Comparison of ENCODE assay signal across 13 mouse cellular contexts in the genomic region with DNA sequence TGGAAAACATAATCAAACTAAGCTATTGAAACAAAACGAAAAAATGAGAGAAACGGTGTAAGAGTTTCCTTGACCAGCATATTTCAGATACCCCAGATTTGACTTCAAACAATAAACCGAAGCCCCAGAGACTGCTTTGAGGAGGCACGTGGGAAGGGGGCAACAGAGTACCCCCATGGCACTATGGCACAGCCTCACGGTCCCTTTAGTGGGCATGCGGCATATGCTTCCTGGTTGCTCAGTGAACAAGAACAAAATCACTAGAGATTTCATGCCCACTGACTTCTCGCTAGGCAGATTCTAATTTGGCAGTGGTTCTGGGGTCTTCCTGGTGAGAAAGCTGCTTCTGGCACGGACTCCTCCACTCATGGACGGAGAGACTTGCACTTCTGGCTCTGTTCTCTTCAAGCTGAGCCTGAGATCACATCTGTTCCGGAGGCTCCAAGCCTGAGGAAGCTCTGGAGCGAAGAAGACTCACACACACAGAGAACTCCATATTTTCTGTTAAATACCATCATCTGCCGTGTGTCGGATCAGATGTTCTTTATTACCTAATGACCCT.
DNase-seq lines count a peak whose midpoint lies in the region; ATAC-seq and TF ChIP-seq lines count a peak whose summit lies in the region.
"Had no signal": no experiment of that assay in that cellular context is flagged by ENCODE, and none has a peak within 500 bp of the region (broad histone marks: within the 10 kb centered on the region; RNA-seq: fewer than 3 reads in every experiment).

No protein-coding gene starts in this region.

- peak; percentile 91 for ATAC-seq in hindbrain, embryonic 15.5 days (ENCODE audit: low FRiP score, low read depth)
- ATAC-seq in hindbrain, embryonic 12.5 days (ENCODE audit: low FRiP score), result no peak
- peak; percentile 94 for ATAC-seq in hindbrain, postnatal 0 days

- TF ChIP-seq CTCF in hindbrain, postnatal 0 days (IDR thresholded peaks at IDR 0.05; ENCODE audit: low read depth), result no peak

- no peaks in the 10 kb centered on the region for H3K27me3 ChIP-seq in hindbrain, embryonic 15.5 days
- H3K27me3 ChIP-seq in hindbrain, embryonic 12.5 days, result no peaks in the 10 kb centered on the region
- H3K27me3 ChIP-seq in hindbrain, postnatal 0 days (ENCODE audit: insufficient read depth, low read length), result no peaks in the 10 kb centered on the region

- H3K36me3 ChIP-seq in hindbrain, embryonic 15.5 days, result no peaks in the 10 kb centered on the region
- H3K36me3 ChIP-seq in hindbrain, embryonic 12.5 days, result no peaks in the 10 kb centered on the region
- H3K36me3 ChIP-seq in hindbrain, postnatal 0 days (ENCODE audit: insufficient read depth, low read length), result no peaks in the 10 kb centered on the region

- no peak overlapping the region for H3K27ac ChIP-seq in hindbrain, embryonic 15.5 days (replicated peaks)
- no peak overlapping the region for H3K27ac ChIP-seq in hindbrain, embryonic 12.5 days
- no peak overlapping the region for H3K27ac ChIP-seq in hindbrain, postnatal 0 days
- H3K27ac ChIP-seq: gastrocnemius, adult 2 months had no signal

- H3K4me3 ChIP-seq in hindbrain, embryonic 15.5 days, result no peak overlapping the region
- no peak overlapping the region for H3K4me3 ChIP-seq in hindbrain, embryonic 12.5 days
- no peak overlapping the region for H3K4me3 ChIP-seq in hindbrain, postnatal 0 days (ENCODE audit: low read length)
- H3K4me3 ChIP-seq: gastrocnemius, adult 2 months had no signal

- H3K9ac ChIP-seq in hindbrain, embryonic 15.5 days, result no peak overlapping the region
- H3K9ac ChIP-seq in hindbrain, embryonic 12.5 days, result no peak overlapping the region
- H3K9ac ChIP-seq in hindbrain, postnatal 0 days (replicated peaks; ENCODE audit: low read length), result no peak overlapping the region

- H3K4me2 ChIP-seq in hindbrain, embryonic 15.5 days, result no peak overlapping the region
- H3K4me2 ChIP-seq in hindbrain, embryonic 12.5 days (replicated peaks), result no peak overlapping the region
- H3K4me2 ChIP-seq in hindbrain, postnatal 0 days (ENCODE audit: low read depth, low read length), result no peak overlapping the region
- H3K4me2 ChIP-seq: heart, embryonic 11.5 days had no signal

- peak; percentile 6 to 9 for DNase-seq in cerebellum, postnatal 25 days
- DNase-seq in cerebellum, adult 9-11 months, result no peak
- DNase-seq in hindbrain, postnatal 0 days (ENCODE audit: low spot score), result peak; percentile 83
- DNase-seq in left cerebral cortex, postnatal 4 days, result peak; percentile 75
- no peak for DNase-seq in spleen, postnatal 14 days (ENCODE audit: low spot score in 2 of 2)
- DNase-seq in spleen, adult 12 weeks (ENCODE audit: low spot score), result no peak
- DNase-seq: adrenal gland, postnatal 36 days; gastrocnemius, adult 2 months; kidney, adult 9 months; lung, postnatal 10 days had no signal

- no peaks in the 10 kb centered on the region for H3K9me3 ChIP-seq in hindbrain, embryonic 15.5 days
- no peaks in the 10 kb centered on the region for H3K9me3 ChIP-seq in hindbrain, embryonic 12.5 days (replicated peaks)
- H3K9me3 ChIP-seq in hindbrain, postnatal 0 days (ENCODE audit: low read length), result no peaks in the 10 kb centered on the region

- WGBS in hindbrain, embryonic 15.5 days, result 76% methylated on average over 13 of the region's 13 CpGs
- 86% methylated on average over 13 of the region's 13 CpGs for WGBS in hindbrain, embryonic 12.5 days
- WGBS in hindbrain, postnatal 0 days, result 52% methylated on average over 13 of the region's 13 CpGs

- intact Hi-C loops in left cerebral cortex, postnatal 4 days (cut with DNase I), result no loop called here

- no peaks in the 10 kb centered on the region for H3K4me1 ChIP-seq in hindbrain, embryonic 15.5 days (replicated peaks)
- no peaks in the 10 kb centered on the region for H3K4me1 ChIP-seq in hindbrain, embryonic 12.5 days
- H3K4me1 ChIP-seq in hindbrain, postnatal 0 days (ENCODE audit: insufficient read depth, low read length), result no peaks in the 10 kb centered on the region

Comparison
In these comparisons a context has a peak if more than half of its experiments do, and no peak if none do; other contexts are left out.
1. DNase-seq: peak in cerebellum, postnatal 25 days (2 of 2), hindbrain, postnatal 0 days (single experiment) and left cerebral cortex, postnatal 4 days (single experiment); none in cerebellum, adult 9-11 months (single experiment), spleen, postnatal 14 days (0 of 2) and spleen, adult 12 weeks (single experiment).